Mouse (Mus musculus) embryonic facial prominence, embryonic 15.5 days (tissue): ENCODE measurements at regions not wholly inside any gene's neighbourhood (a gene's known extent, or its start where the extent isn't known, plus 50 kb on each side); places are given as distances from the start of the nearest gene placed in this dataset.

Experiments
- ATAC-seq: fragments of 200-750 bp; cut with Nextera tagmentation; 2 replicates; pipeline ENCODE4 v1.8.0; 2017; ENCODE audit warnings: low read depth, moderate TSS enrichment; ENCODE audit not compliant: insufficient number of reproducible peaks, low FRiP score, low TSS enrichment
- H3K27ac ChIP-seq: fragments of 300-500 bp; sonication (generic); replicated peaks from 2 replicates; pipeline ENCODE4 v1.5.1; 2015; ENCODE audit warnings: mild to moderate bottlenecking, inconsistent platforms
- H3K27me3 ChIP-seq: fragments of 300-500 bp; sonication (generic); 2 replicates; pipeline ENCODE4 v1.6.1; 2015; ENCODE audit warnings: inconsistent platforms
- H3K36me3 ChIP-seq: fragments of 300-500 bp; sonication (generic); 2 replicates; pipeline ENCODE4 v1.6.1; 2015; ENCODE audit warnings: mild to moderate bottlenecking, inconsistent platforms
- H3K4me1 ChIP-seq: fragments of 300-500 bp; sonication (generic); 2 replicates; pipeline ENCODE4 v1.6.1; 2015; ENCODE audit warnings: inconsistent platforms
- H3K4me2 ChIP-seq: fragments of 300-500 bp; sonication (generic); replicated peaks from 2 replicates; pipeline ENCODE4 v1.6.1; 2015; ENCODE audit warnings: mild to moderate bottlenecking, inconsistent platforms
- H3K4me3 ChIP-seq: fragments of 300-500 bp; sonication (generic); replicated peaks from 2 replicates; pipeline ENCODE4 v1.5.1; 2015; ENCODE audit warnings: mild to moderate bottlenecking, inconsistent platforms
- H3K9ac ChIP-seq: fragments of 300-500 bp; sonication (generic); 2 replicates; pipeline ENCODE4 v1.6.1; 2015; ENCODE audit warnings: inconsistent platforms
- H3K9me3 ChIP-seq: fragments of 300-500 bp; sonication (generic); replicated peaks from 2 replicates; pipeline ENCODE4 v1.6.1; 2016; ENCODE audit warnings: inconsistent platforms
- WGBS: fragments of 180-500 bp; shearing (Covaris S2); methylation state at CpG from one replicate; pipeline ENCODE4 v1.1.7; 2015; 5-methylcytosine and 5-hydroxymethylcytosine counted together

GRCm38 (mm10) chr6:31260645-31261345, 137.7 kb upstream of the Mkln1 start:
- Histone ChIP-seq H3K27me3 (no peaks in the 10 kb centered on the region), H3K4me1 (no peaks in the 10 kb centered on the region), H3K4me2 (no peak overlapping the region), H3K9me3 (no peaks in the 10 kb centered on the region), H3K36me3 (no peaks in the 10 kb centered on the region), H3K9ac (no peak overlapping the region), H3K27ac (no peak overlapping the region), H3K4me3 (no peak overlapping the region)
- WGBS, result 72% methylated on average over 10 of the region's 10 CpGs
- ATAC-seq, result no peak

DNA sequence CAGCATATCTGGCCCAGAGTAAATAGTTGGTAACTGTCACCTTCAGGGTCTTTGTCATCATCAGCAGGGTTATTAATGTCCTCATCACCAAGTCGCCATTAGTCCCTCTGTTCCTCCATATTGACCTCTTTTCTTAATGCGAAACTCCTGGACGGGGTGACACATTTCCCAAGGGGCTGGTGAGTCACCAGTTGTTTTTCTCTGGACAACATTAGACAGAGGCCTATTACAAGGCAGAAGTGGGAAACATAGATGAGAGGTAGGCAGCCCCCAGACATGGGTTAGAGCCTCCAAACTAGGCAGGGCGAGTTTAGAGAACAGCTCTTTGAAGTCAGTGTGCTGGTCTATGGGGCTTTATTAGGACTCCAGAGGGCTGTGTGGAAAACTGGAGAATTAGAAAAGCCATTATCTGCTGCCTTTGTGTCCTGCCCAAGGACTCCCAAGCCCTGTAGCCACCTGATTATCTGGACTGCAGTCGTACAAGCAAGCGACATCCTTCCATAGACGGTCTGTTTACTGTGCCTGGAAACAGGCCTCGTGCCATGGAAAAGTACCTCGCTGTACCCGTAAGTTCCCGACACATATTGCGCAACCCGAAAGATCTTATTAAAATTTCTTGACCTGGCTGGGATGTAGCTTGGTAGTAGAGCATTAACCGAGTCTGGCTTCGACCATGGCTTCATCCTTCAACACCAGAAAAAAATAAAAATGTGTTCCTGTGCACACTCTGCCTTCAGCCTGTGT, 136.6 kb upstream of the Mkln1 start:
- H3K4me2 ChIP-seq, result no peak overlapping the region
- H3K9ac ChIP-seq, result no peak overlapping the region
- no peaks in the 10 kb centered on the region for H3K9me3 ChIP-seq
- no peak overlapping the region for H3K4me3 ChIP-seq
- no peak overlapping the region for H3K27ac ChIP-seq
- WGBS, result 91% methylated on average over 15 of the region's 15 CpGs
- no peaks in the 10 kb centered on the region for H3K36me3 ChIP-seq
- ATAC-seq, result no peak
- no peaks in the 10 kb centered on the region for H3K4me1 ChIP-seq
- no peaks in the 10 kb centered on the region for H3K27me3 ChIP-seq

DNA sequence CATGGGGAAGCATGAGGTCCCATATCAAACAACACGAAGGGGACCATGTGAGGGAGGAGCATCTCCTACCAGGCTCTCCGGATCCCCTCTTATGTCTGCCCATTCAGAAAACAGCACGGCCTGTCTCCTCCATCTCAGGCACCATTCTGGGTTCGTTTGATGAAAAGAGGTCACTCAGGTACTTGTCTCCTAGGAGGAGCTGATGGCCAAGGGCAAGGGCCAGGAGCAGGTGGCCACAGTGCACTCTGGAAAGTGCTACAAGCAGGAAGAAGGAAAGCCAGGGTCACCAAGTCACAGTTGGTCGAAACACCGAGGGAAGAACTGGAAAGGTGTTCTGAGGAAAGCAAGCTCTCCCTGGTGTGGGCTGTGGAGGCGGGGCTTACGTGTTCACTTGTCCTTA, 135.9 kb upstream of the Mkln1 start:
- Histone ChIP-seq H3K4me3 (no peak overlapping the region), H3K4me1 (no peaks in the 10 kb centered on the region), H3K36me3 (no peaks in the 10 kb centered on the region), H3K4me2 (no peak overlapping the region), H3K9me3 (no peaks in the 10 kb centered on the region), H3K9ac (no peak overlapping the region), H3K27ac (no peak overlapping the region), H3K27me3 (no peaks in the 10 kb centered on the region)
- no peak for ATAC-seq
- 84% methylated on average over 8 of the region's 8 CpGs for WGBS

DNA sequence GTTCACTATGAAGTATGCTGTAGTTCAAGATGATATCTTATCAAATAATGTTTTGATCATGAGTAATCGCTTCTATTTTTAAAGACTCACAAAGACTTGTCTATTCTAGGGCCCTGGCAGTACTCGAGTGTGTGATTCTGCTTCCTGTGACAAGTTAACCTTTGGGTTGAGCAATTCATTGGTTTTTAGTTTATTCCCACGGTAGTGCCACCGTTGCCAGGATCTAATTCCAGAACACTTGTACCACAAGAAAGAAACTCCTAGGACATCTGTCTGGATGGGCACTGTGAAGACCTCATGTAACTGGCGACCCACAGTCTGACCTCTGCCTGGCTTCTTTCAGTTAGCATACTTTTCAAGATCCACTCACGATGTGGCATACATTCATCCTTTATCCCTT, 134.7 kb upstream of the Mkln1 start:
- no peaks in the 10 kb centered on the region for H3K4me1 ChIP-seq
- no peaks in the 10 kb centered on the region for H3K9me3 ChIP-seq
- H3K27ac ChIP-seq, result no peak overlapping the region
- no peaks in the 10 kb centered on the region for H3K27me3 ChIP-seq
- ATAC-seq, result no peak
- H3K36me3 ChIP-seq, result no peaks in the 10 kb centered on the region
- 82% methylated on average over 6 of the region's 6 CpGs for WGBS
- no peak overlapping the region for H3K9ac ChIP-seq
- H3K4me2 ChIP-seq, result no peak overlapping the region
- H3K4me3 ChIP-seq, result no peak overlapping the region

DNA sequence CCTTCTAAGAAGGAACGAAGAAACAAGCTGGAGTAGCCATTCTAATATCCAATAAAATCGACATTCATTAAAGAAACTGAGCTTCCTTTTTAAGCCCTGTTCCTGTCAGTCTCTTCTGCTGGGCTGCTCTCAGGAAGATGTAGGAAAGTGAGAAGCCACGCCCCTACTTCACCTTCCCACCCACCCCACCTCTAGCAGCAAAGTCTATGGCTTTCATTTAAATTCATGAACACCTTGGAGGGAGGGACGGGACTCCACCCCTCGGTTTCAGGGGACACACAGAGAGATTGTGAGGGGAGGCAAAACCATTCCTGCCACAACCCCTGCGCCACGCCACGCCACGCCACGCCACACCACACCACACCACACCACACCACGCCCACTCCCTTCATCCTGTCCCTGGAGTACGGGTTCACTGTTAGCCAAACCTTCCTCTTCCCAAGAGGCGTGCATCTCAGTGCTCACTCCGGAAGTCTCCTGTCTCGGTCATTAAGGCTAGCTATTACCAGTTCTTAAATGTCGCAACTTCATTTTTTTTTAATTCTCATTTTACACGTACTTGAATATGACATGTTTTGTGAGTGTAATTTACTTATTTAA, 132.0 kb upstream of the Mkln1 start:
- no peak for ATAC-seq
- no peak overlapping the region for H3K9ac ChIP-seq
- H3K9me3 ChIP-seq, result no peaks in the 10 kb centered on the region
- no peak overlapping the region for H3K27ac ChIP-seq
- WGBS, result 69% methylated on average over 17 of the region's 17 CpGs
- no peaks in the 10 kb centered on the region for H3K4me1 ChIP-seq
- no peak overlapping the region for H3K4me3 ChIP-seq
- H3K4me2 ChIP-seq, result no peak overlapping the region
- H3K36me3 ChIP-seq, result no peaks in the 10 kb centered on the region
- H3K27me3 ChIP-seq, result no peaks in the 10 kb centered on the region

- no peak for ATAC-seq
- no peaks in the 10 kb centered on the region for H3K36me3 ChIP-seq
- H3K4me2 ChIP-seq, result no peak overlapping the region
- H3K9me3 ChIP-seq, result no peaks in the 10 kb centered on the region
- 48% methylated on average over 2 of the region's 2 CpGs for WGBS
- no peaks in the 10 kb centered on the region for H3K4me1 ChIP-seq
- no peak overlapping the region for H3K4me3 ChIP-seq
- H3K9ac ChIP-seq, result no peak overlapping the region
- H3K27ac ChIP-seq, result no peak overlapping the region
- no peaks in the 10 kb centered on the region for H3K27me3 ChIP-seq
Measured at GRCm38 (mm10) chr6:31268057-31268456, 130.5 kb upstream of the Mkln1 start.

DNA sequence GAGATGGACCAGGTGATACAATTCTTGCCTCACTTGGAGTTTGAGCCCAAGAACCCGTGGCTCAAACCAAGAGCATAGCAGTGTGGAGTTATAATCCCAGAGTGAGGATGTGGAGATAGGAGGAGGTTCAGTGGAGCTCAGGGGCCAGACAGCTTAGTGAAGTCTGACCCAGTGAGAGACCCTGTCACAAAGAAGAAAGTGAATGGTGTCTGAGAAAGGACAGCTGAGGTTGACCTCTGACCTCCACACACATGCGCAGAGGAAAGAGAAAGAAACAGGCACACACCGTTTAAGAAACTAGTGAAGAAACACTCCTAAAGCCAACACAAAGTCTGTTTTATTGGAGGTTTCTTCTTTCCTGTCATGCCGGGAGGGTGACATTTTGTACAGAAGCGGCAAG, 124.7 kb upstream of the Mkln1 start:
- no peaks in the 10 kb centered on the region for H3K36me3 ChIP-seq
- H3K27me3 ChIP-seq, result no peaks in the 10 kb centered on the region
- no peak overlapping the region for H3K4me2 ChIP-seq
- no peaks in the 10 kb centered on the region for H3K4me1 ChIP-seq
- no peak overlapping the region for H3K27ac ChIP-seq
- no peak overlapping the region for H3K9ac ChIP-seq
- no peak for ATAC-seq
- no peaks in the 10 kb centered on the region for H3K9me3 ChIP-seq
- 39% methylated on average over 5 of the region's 5 CpGs for WGBS
- no peak overlapping the region for H3K4me3 ChIP-seq

DNA sequence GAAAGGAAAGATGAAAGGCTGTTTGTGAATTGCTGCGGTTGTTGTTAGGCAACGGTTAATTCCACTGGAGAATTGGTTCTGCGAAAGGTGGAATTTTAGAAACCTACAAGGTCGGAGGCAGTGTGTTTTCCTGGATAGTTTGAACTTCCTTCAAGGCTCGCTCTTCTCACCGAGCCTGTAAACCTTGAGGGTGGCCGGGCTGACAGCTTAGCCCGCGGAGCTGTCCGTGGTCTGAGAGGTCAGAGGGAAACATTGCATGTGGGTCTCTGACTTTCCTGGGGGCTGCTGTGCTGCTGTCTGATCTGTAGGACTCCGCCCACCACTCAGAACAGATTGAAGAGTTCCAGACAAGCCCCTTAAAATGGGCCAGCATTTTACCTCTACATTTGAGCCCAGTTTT, 124.3 kb upstream of the Mkln1 start:
- H3K4me3 ChIP-seq, result no peak overlapping the region
- no peaks in the 10 kb centered on the region for H3K27me3 ChIP-seq
- ATAC-seq, result no peak
- no peaks in the 10 kb centered on the region for H3K9me3 ChIP-seq
- H3K27ac ChIP-seq, result no peak overlapping the region
- WGBS, result 19% methylated on average over 11 of the region's 11 CpGs
- H3K4me1 ChIP-seq, result no peaks in the 10 kb centered on the region
- H3K36me3 ChIP-seq, result no peaks in the 10 kb centered on the region
- H3K9ac ChIP-seq, result no peak overlapping the region
- no peak overlapping the region for H3K4me2 ChIP-seq

GRCm38 (mm10) chr6:31277792-31278191, 120.7 kb upstream of the Mkln1 start:
- 40% methylated on average over 9 of the region's 9 CpGs for WGBS
- no peak for ATAC-seq

GRCm38 (mm10) chr6:31283973-31284372, 114.6 kb upstream of the Mkln1 start:
- Histone ChIP-seq H3K36me3 (no peaks in the 10 kb centered on the region), H3K27ac (no peak overlapping the region), H3K27me3 (no peaks in the 10 kb centered on the region), H3K4me2 (no peak overlapping the region), H3K4me3 (no peak overlapping the region), H3K4me1 (no peaks in the 10 kb centered on the region; the same call in 1 of the 2 replicates), H3K9ac (no peak overlapping the region), H3K9me3 (no peaks in the 10 kb centered on the region)
- ATAC-seq, result no peak
- WGBS, result 56% methylated on average over 8 of the region's 8 CpGs

More at GRCm38 (mm10) chr6:31277792-31278191, 120.7 kb upstream of the Mkln1 start:
- H3K36me3 ChIP-seq, result no peaks in the 10 kb centered on the region
- no peaks in the 10 kb centered on the region for H3K9me3 ChIP-seq
- H3K4me2 ChIP-seq, result no peak overlapping the region
- no peak overlapping the region for H3K9ac ChIP-seq
- no peaks in the 10 kb centered on the region for H3K27me3 ChIP-seq
- H3K27ac ChIP-seq, result no peak overlapping the region
- H3K4me1 ChIP-seq, result no peaks in the 10 kb centered on the region
- H3K4me3 ChIP-seq, result no peak overlapping the region

GRCm38 (mm10) chr6:31284390-31284789, 114.1 kb upstream of the Mkln1 start:
- H3K4me1 ChIP-seq, result no peaks in the 10 kb centered on the region; the same call in 1 of the 2 replicates
- H3K9me3 ChIP-seq, result no peaks in the 10 kb centered on the region
- H3K27me3 ChIP-seq, result no peaks in the 10 kb centered on the region
- no peaks in the 10 kb centered on the region for H3K36me3 ChIP-seq
- no peak overlapping the region for H3K4me3 ChIP-seq
- 75% methylated on average over 10 of the region's 10 CpGs for WGBS
- H3K27ac ChIP-seq, result no peak overlapping the region
- H3K4me2 ChIP-seq, result no peak overlapping the region
- no peak for ATAC-seq
- H3K9ac ChIP-seq, result no peak overlapping the region
